Mouse (Mus musculus) activated CD4-positive, CD25-positive, alpha-beta regulatory T cell, adult 4 months (primary cell): ENCODE data around the gene Adam15. TPM values are rescaled to one million over a fixed set of nuclear protein-coding genes. Genes with fewer than 3 reads are reported as not detected.
A peak's percentile ranks its signal among the peaks of the same experiment; 100 is the strongest.

Experiments used
- ATAC-seq: one replicate; pipeline ENCODE4 v1.8.0; 2017
- polyA plus RNA-seq, 2 experiments: library from polyadenylated mRNA; unstranded; fragments of 100-300 nt; shearing (Covaris generic); gene quantifications; one replicate each; pipeline ENCODE4 v1.2.1; 2017

Adam15 gene
- polyA plus RNA-seq, 2 experiments from 2014 or later: 7.7 to 12.7 TPM

GRCm38 (mm10) chr3:89351271-89351670, 1.5 kb upstream of the Adam15 start:
- no peak for ATAC-seq

- ATAC-seq: no peak
Observed at GRCm38 (mm10) chr3:89348911-89349868, 606 bp downstream of the Adam15 start.

- ATAC-seq: no peak
Observed at GRCm38 (mm10) chr3:89347916-89348315, 1.9 kb downstream of the Adam15 start.

- ATAC-seq: no peak
Observed at GRCm38 (mm10) chr3:89346815-89347540, 2.8 kb downstream of the Adam15 start.

- no peak for ATAC-seq
Observed at GRCm38 (mm10) chr3:89343279-89343678, 6.5 kb downstream of the Adam15 start.

GRCm38 (mm10) chr3:89341794-89342193, 8.0 kb downstream of the Adam15 start:
- ATAC-seq: no peak

- ATAC-seq: peak; percentile 53
Observed at GRCm38 (mm10) chr3:89340465-89340864, 9.3 kb downstream of the Adam15 start.

GRCm38 (mm10) chr3:89339416-89339815, 10.4 kb downstream of the Adam15 start:
- no peak for ATAC-seq

- peak; percentile 78 for ATAC-seq
Observed at GRCm38 (mm10) chr3:89337721-89338578, 11.8 kb downstream of the Adam15 start, which contains the start of gene Efna4. TSS of gene Efna4 (minus strand) at chr3:89338028.

- no peak for ATAC-seq
Observed at GRCm38 (mm10) chr3:89337062-89337720, 12.6 kb downstream of the Adam15 start.

GRCm38 (mm10) chr3:89336529-89336928, 13.3 kb downstream of the Adam15 start:
- ATAC-seq: no peak

GRCm38 (mm10) chr3:89333053-89333452, 16.7 kb downstream of the Adam15 start:
- no peak for ATAC-seq

GRCm38 (mm10) chr3:89332476-89332875, 17.3 kb downstream of the Adam15 start:
- no peak for ATAC-seq

- no peak for ATAC-seq
Observed at GRCm38 (mm10) chr3:89332013-89332412, 17.8 kb downstream of the Adam15 start.

- no peak for ATAC-seq
Observed at GRCm38 (mm10) chr3:89331561-89331960, 18.2 kb downstream of the Adam15 start.

- no peak for ATAC-seq
Observed at GRCm38 (mm10) chr3:89330948-89331347, 18.8 kb downstream of the Adam15 start.

- no peak for ATAC-seq
Observed at GRCm38 (mm10) chr3:89330346-89330745, 19.4 kb downstream of the Adam15 start.

GRCm38 (mm10) chr3:89328623-89329022, 21.2 kb downstream of the Adam15 start:
- ATAC-seq: no peak

- no peak for ATAC-seq
Observed at GRCm38 (mm10) chr3:89327371-89327870, 22.4 kb downstream of the Adam15 start.

- no peak for ATAC-seq
Observed at GRCm38 (mm10) chr3:89325882-89326281, 23.9 kb downstream of the Adam15 start.

- ATAC-seq: no peak
Observed at GRCm38 (mm10) chr3:89322514-89323165, 27.2 kb downstream of the Adam15 start, which contains the start of gene Efna3. TSS of gene Efna3 (minus strand) at chr3:89322965.
